8 mouse cellular contexts compared by ENCODE assay signal in genomic region chr1:32174566-32174965, GRCm38 (mm10). TPM values are rescaled to one million over a fixed set of nuclear protein-coding genes. Genes with fewer than 3 reads are reported as not detected.
DNase-seq lines count a peak whose midpoint lies in the region; ATAC-seq and TF ChIP-seq lines count a peak whose summit lies in the region.

No protein-coding gene starts in this region.

- ATAC-seq in forebrain, embryonic 15.5 days (replicated peaks): no peak
- ATAC-seq in midbrain, embryonic 13.5 days: no peak
- no peak for ATAC-seq in CD4-positive, CD25-positive, alpha-beta regulatory T cell, adult 4 months
- ATAC-seq in megakaryocyte-erythroid progenitor cell, adult 5-6 weeks (replicated peaks; ENCODE audit: low FRiP score, low TSS enrichment, poor library complexity, severe bottlenecking): no peak

- H3K36me3 ChIP-seq in kidney, adult 2 months (ENCODE audit: control insufficient read depth, insufficient read depth, low read length): no peaks in the 10 kb centered on the region
- H3K36me3 ChIP-seq in forebrain, embryonic 15.5 days: no peaks in the 10 kb centered on the region
- no peaks in the 10 kb centered on the region for H3K36me3 ChIP-seq in midbrain, embryonic 13.5 days

- DNase-seq in kidney, adult 2 months: peak; percentile 17
- DNase-seq in kidney, adult 18-20 months: no peak
- DNase-seq in adipocyte (ENCODE audit: low spot score): peak; percentile 9
- no peak for DNase-seq in cerebellum, adult 9-11 months

- H3K9me3 ChIP-seq in forebrain, embryonic 15.5 days: no peaks in the 10 kb centered on the region
- H3K9me3 ChIP-seq in midbrain, embryonic 13.5 days: no peaks in the 10 kb centered on the region

- no peak overlapping the region for H3K4me3 ChIP-seq in kidney, adult 2 months (ENCODE audit: insufficient read depth, low read depth, low read length)
- H3K4me3 ChIP-seq in forebrain, embryonic 15.5 days: peak overlapping the region; percentile 86
- peak overlapping the region; percentile 70 for H3K4me3 ChIP-seq in midbrain, embryonic 13.5 days (replicated peaks)

- H3K4me1 ChIP-seq in kidney, adult 2 months (ENCODE audit: control insufficient read depth, insufficient read depth, low read length): 0 out of 2 replicates have a peak, but pooled peaks cover 2% of the 10 kb centered on the region
- peaks cover 14% of the 10 kb centered on the region for H3K4me1 ChIP-seq in forebrain, embryonic 15.5 days
- peaks cover 12% of the 10 kb centered on the region for H3K4me1 ChIP-seq in midbrain, embryonic 13.5 days (replicated peaks)

- no peak for TF ChIP-seq CTCF in kidney, adult 2 months (conservative IDR thresholded peaks at IDR 0.05; ENCODE audit: insufficient read depth, insufficient read length, low read depth, low read length)

- no peak overlapping the region for H3K27ac ChIP-seq in kidney, adult 2 months (ENCODE audit: insufficient read depth, low read depth, low read length)
- peak overlapping the region; percentile 81 for H3K27ac ChIP-seq in forebrain, embryonic 15.5 days (replicated peaks)
- 0 out of 2 replicates have a peak overlapping the region, but pooled peaks have one; percentile 44 for H3K27ac ChIP-seq in midbrain, embryonic 13.5 days

- peak overlapping the region; percentile 75 for H3K4me2 ChIP-seq in forebrain, embryonic 15.5 days (replicated peaks)
- H3K4me2 ChIP-seq in midbrain, embryonic 13.5 days (replicated peaks): peak overlapping the region; percentile 43

- peak overlapping the region; percentile 49 for H3K9ac ChIP-seq in forebrain, embryonic 15.5 days (replicated peaks)
- H3K9ac ChIP-seq in midbrain, embryonic 13.5 days (replicated peaks): peak overlapping the region; percentile 48

- TF ChIP-seq POLR2A in kidney, adult 2 months (IDR thresholded peaks at IDR 0.05; ENCODE audit: low read depth, low read length): no peak

- H3K27me3 ChIP-seq in kidney, adult 2 months (replicated peaks; ENCODE audit: control insufficient read depth, insufficient read depth, low read length): no peaks in the 10 kb centered on the region
- no peaks in the 10 kb centered on the region for H3K27me3 ChIP-seq in forebrain, embryonic 15.5 days
- 0 out of 2 replicates have a peak, but pooled peaks cover 4% of the 10 kb centered on the region for H3K27me3 ChIP-seq in midbrain, embryonic 13.5 days

- 59% methylated on average over 5 of the region's 5 CpGs for WGBS in kidney, adult 2 months
- 34% methylated on average over 5 of the region's 5 CpGs for WGBS in forebrain, embryonic 15.5 days
- 54% methylated on average over 5 of the region's 5 CpGs for WGBS in midbrain, embryonic 13.5 days

RNA-seq across cellular contexts. Expression of gene Khdrbs2, which starts 2.1 kb away (rescaled TPM):
- polyA plus RNA-seq in kidney, adult 2 months (2012; rRNA removed): 0.03 TPM in 1 of 2 replicates, not detected in the other
- 54.2 and 58.0 TPM in 2 replicates for polyA plus RNA-seq in forebrain, embryonic 15.5 days (2015; fragmentation: Nextera tagmentation; extraction: Ambion mirVana)
- 43.3 and 47.6 TPM in 2 replicates for polyA plus RNA-seq in midbrain, embryonic 13.5 days (2015; fragmentation: Nextera tagmentation; extraction: Ambion mirVana)
- under 1 TPM in 1 of 2 experiments, not detected in 1; 0.63 TPM for polyA plus RNA-seq in CD4-positive, CD25-positive, alpha-beta regulatory T cell, adult 4 months (2017; shearing (Covaris generic))
- total RNA-seq in megakaryocyte-erythroid progenitor cell, adult 5-6 weeks (2014; fragmentation: Nextera tagmentation): not detected in 2 replicates
- not detected in 2 replicates for total RNA-seq in megakaryocyte-erythroid progenitor cell, adult 5-6 weeks (2017)

Comparison
In these comparisons a context has a peak if more than half of its experiments do, and no peak if none do; other contexts are left out.
1. DNase-seq: peak in kidney, adult 2 months (single experiment) and adipocyte (single experiment); none in kidney, adult 18-20 months (single experiment) and cerebellum, adult 9-11 months (single experiment).
2. RNA of gene Khdrbs2, which starts 2.1 kb away (polyA plus RNA-seq): 54.2 to 58.0 TPM in forebrain, embryonic 15.5 days and 43.3 to 47.6 TPM in midbrain, embryonic 13.5 days; 0.63 TPM in CD4-positive, CD25-positive, alpha-beta regulatory T cell, adult 4 months and 0.03 TPM in kidney, adult 2 months; every median in the first group is over 10 times any median in the second.